Mouse (Mus musculus): Measurements from ENCODE around the gene Ces3a.
"Not testable (repeated sequence)": the region's sequence is repeated elsewhere in the genome, so short reads cannot be mapped to it uniquely, and the experiment has no call there.

- not testable (repeated sequence) for TF ChIP-seq CTCF (IDR thresholded peaks at IDR 0.05; ENCODE audit: control insufficient read depth, insufficient read depth, low read length); POLR2A (IDR thresholded peaks at IDR 0.05; ENCODE audit: borderline replicate concordance, control insufficient read depth, low read depth, low read length)
These were observed 55.3 kb downstream of the Ces3a start for GRCm38 (mm10) chr8:105103701-105104100.
